Comparison of ENCODE assay signal across 9 mouse cellular contexts in genomic region chrX:106485101-106485651, GRCm38 (mm10). TPM values are rescaled to one million over a fixed set of nuclear protein-coding genes. Genes with fewer than 3 reads are reported as not detected.
DNase-seq lines count a peak whose midpoint lies in the region; ATAC-seq lines count a peak whose summit lies in the region.
"Had no signal": no experiment of that assay in that cellular context is flagged by ENCODE, and none has a peak within 500 bp of the region (broad histone marks: within the 10 kb centered on the region; RNA-seq: fewer than 3 reads in every experiment).

TSS of gene Fndc3c1 (minus strand) at chrX:106485401.

- H3K4me2 ChIP-seq in midbrain, embryonic 15.5 days: peak within 1 kb of the TSS; percentile 72

- H3K4me3 ChIP-seq in midbrain, embryonic 15.5 days: peak within 1 kb of the TSS; percentile 39
- H3K4me3 ChIP-seq: erythroblast, embryonic 14.5 days had no signal

- no peak for ATAC-seq in CD4-positive, CD25-positive, alpha-beta regulatory T cell, adult 4 months
- peak; percentile 93 for ATAC-seq in midbrain, embryonic 15.5 days (replicated peaks)
- ATAC-seq in frontal cortex, adult (ENCODE audit: low TSS enrichment): no peak

- H3K9me3 ChIP-seq in midbrain, embryonic 15.5 days: no peaks in the 10 kb centered on the region

- H3K27ac ChIP-seq in midbrain, embryonic 15.5 days: no peak within 1 kb of the TSS

- H3K4me1 ChIP-seq in midbrain, embryonic 15.5 days: peaks cover 6% of the 10 kb centered on the region; the same call in 1 of the 2 replicates

- H3K27me3 ChIP-seq in midbrain, embryonic 15.5 days (replicated peaks): peaks cover 19% of the 10 kb centered on the region

- WGBS in midbrain, embryonic 15.5 days: 19% methylated on average over 31 of the region's 39 CpGs

- peak; percentile 0 for DNase-seq in CD4-positive, CD25-positive, alpha-beta regulatory T cell, adult 2 months (ENCODE audit: low read depth, low spot score)
- DNase-seq in Muller cell, postnatal 12 days (ENCODE audit: inconsistent ontology term): peak; percentile 23
- peak in 1 of 2 experiments; percentile 47 for DNase-seq in gastrocnemius, postnatal 4 days (ENCODE audit: low spot score in 2 of 2)
- DNase-seq in kidney, postnatal 14 days: peak; percentile 17
- no peak for DNase-seq in frontal cortex, postnatal 36 days (ENCODE audit: low spot score in 2 of 2)

- no peaks in the 10 kb centered on the region for H3K36me3 ChIP-seq in midbrain, embryonic 15.5 days (replicated peaks)

- no peak within 1 kb of the TSS for H3K9ac ChIP-seq in midbrain, embryonic 15.5 days

RNA-seq across cellular contexts. Expression of gene Fndc3c1, which starts in this region (rescaled TPM):
- not detected for polyA plus RNA-seq in CD4-positive, CD25-positive, alpha-beta regulatory T cell, adult 4 months (2017; shearing (Covaris generic))
- total RNA-seq in gastrocnemius, postnatal 4 days (2021): 100 to 1,000 TPM in 1 of 2 experiments, 10 to 100 TPM in 1; 88.2 to 133 TPM
- 0.51 and 0.81 TPM in 2 replicates for polyA plus RNA-seq in midbrain, embryonic 15.5 days (2015; fragmentation: Nextera tagmentation; extraction: Ambion mirVana)
- polyA plus RNA-seq: erythroblast, embryonic 14.5 days had no signal

Comparison
In these comparisons a context has a peak if more than half of its experiments do, and no peak if none do; other contexts are left out.
1. Peak in ATAC-seq, H3K4me3 ChIP-seq and H3K4me2 ChIP-seq in midbrain, embryonic 15.5 days; RNA of the gene not detected or under 1 TPM.
2. DNase-seq: peak in CD4-positive, CD25-positive, alpha-beta regulatory T cell, adult 2 months (single experiment), Muller cell, postnatal 12 days (single experiment) and kidney, postnatal 14 days (single experiment); none in frontal cortex, postnatal 36 days (0 of 2).